Mouse (Mus musculus): ENCODE measurements around the gene Jund. TPM values are rescaled to one million over a fixed set of nuclear protein-coding genes. Genes with fewer than 3 reads are reported as not detected.

The Jund gene
- polyA plus RNA-seq, 1 experiment = 111 TPM

DNA sequence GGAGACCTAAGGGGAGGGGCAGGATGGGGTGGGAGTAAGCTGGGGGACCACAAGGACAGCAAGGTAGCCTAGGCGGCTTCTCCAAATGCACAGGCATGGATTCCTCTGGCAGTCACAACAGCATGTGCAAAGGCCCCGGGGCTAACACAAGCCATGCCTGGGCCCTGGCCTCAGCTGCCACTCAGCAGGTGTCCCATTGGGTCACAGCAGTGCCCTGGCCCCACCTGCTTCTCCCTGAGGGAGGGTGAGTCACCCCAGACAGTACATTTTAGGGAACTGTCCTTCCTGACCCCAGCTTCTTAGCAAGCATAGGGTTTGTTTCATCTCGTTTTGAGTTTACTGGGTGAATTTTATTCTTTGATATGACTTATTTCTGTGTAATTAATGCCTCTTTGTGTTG lies 16.1 kb upstream of the Jund start:
- H3K4me1 ChIP-seq (ENCODE audit: control insufficient read depth, insufficient read depth, low read length) = peaks cover 23% of the 10 kb centered on the region
- no peak for TF ChIP-seq POLR2A (IDR thresholded peaks at IDR 0.05; ENCODE audit: borderline replicate concordance, low read depth, low read length)
- no peak overlapping the region for H3K4me3 ChIP-seq (ENCODE audit: insufficient read depth, low read length)
- no peak overlapping the region for H3K27ac ChIP-seq (ENCODE audit: insufficient read depth, low read depth, low read length)

DNA sequence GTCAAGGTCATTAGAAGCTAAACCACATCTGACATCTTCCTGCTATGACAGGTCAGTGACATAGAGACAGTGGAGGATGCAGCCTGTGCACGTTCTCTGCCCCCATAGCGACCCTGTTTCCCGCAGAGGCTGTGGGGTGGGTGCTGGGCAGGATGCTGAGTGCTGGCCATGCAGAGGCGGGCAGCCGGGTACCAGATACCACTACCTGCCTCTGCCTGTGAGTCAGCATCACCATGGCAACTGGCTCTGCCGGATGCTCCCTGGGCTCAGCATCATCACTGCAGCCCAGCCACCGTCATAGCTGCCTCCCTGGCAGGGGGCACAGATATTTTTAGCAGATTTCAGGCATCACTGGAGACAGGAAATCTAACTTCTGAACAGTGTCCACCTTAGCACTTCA lies 14.5 kb upstream of the Jund start:
- Histone ChIP-seq H3K4me1 (ENCODE audit: control insufficient read depth, insufficient read depth, low read length) (peaks cover 20% of the 10 kb centered on the region), H3K4me3 (ENCODE audit: insufficient read depth, low read length) (no peak overlapping the region)
- TF ChIP-seq CTCF (IDR thresholded peaks at IDR 0.05; ENCODE audit: low read depth, low read length) (no peak), POLR2A (IDR thresholded peaks at IDR 0.05; ENCODE audit: borderline replicate concordance, low read depth, low read length) (no peak)

DNA sequence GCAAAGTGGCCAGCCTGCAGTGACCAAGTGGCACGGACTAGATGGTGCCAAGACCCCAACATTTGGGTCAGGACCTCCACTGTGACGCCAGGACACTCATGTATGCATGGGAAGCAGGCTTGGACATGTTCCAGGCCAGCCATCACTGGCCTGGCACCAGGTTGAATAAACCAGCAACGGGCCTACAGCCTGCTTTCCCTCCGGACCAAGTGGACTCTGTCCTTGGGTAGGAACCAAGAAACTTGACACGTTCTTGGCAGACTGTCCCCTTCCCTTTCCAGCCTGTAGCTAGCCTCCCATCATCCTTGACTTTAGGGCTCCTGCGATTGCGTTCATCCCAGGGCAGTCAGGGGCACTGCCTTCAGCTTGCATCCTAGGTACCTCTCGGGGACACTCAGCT lies 11.2 kb upstream of the Jund start:
- TF ChIP-seq CTCF (IDR thresholded peaks at IDR 0.05; ENCODE audit: low read depth, low read length) = no peak
- TF ChIP-seq POLR2A (IDR thresholded peaks at IDR 0.05; ENCODE audit: borderline replicate concordance, low read depth, low read length) = no peak
- H3K4me1 ChIP-seq (ENCODE audit: control insufficient read depth, insufficient read depth, low read length) = peaks cover 5% of the 10 kb centered on the region

More for the DNA sequence above, 14.5 kb upstream of the Jund start:
- no peak overlapping the region for H3K27ac ChIP-seq (ENCODE audit: insufficient read depth, low read depth, low read length)

DNA sequence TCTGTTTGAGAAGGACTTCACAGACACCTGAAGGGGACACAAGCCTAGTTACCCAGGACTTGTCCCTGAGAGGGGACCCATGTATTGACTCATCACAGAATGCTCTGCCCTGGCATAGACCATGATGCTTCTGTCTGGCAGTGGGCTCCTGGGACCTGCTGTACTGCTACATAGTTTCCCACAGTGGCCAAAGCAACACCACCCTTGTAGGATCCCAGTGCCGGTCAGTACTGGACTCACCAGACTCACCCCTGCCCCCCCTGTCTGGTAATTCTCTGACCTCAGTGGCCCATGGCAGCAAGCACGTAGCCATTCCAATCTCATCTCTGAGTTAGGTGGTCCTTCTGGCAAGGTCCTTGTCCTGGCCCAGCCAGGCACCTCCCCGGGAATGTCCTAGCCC lies 10.6 kb upstream of the Jund start:
- Histone ChIP-seq H3K4me1 (ENCODE audit: control insufficient read depth, insufficient read depth, low read length) (peaks cover under 1% of the 10 kb centered on the region), H3K27ac (ENCODE audit: insufficient read depth, low read depth, low read length) (no peak overlapping the region), H3K4me3 (ENCODE audit: insufficient read depth, low read length) (no peak overlapping the region)
- no peak for TF ChIP-seq CTCF (IDR thresholded peaks at IDR 0.05; ENCODE audit: low read depth, low read length)
- TF ChIP-seq POLR2A (IDR thresholded peaks at IDR 0.05; ENCODE audit: borderline replicate concordance, low read depth, low read length) = no peak

More for the DNA sequence above, 11.2 kb upstream of the Jund start:
- Histone ChIP-seq H3K27ac (ENCODE audit: insufficient read depth, low read depth, low read length) (no peak overlapping the region), H3K4me3 (ENCODE audit: insufficient read depth, low read length) (no peak overlapping the region)

DNA sequence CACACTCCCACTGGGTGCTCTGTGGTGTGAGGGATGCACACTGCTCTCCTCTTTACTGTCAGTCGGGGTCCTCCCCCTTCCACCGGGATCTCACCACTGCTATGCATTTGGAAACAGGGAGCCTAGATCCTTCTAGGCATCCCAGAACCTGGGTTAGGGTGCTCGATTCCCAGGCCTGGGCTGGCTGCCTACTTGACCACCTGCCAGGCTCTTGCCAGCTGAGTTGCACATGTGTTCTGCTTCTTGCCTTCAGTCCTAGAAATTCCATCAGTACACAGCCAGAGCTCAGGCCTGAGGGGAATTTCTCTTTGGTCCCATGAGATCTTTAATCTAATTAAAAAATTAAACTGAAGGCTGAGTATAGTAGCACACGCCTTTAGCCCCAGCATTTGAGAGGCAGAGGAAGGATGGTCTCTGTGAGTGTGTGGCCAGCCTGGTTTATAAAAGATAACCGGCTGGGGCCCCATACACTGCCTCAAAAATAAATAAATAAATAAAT lies 8.8 kb upstream of the Jund start:
- Histone ChIP-seq H3K4me3 (ENCODE audit: insufficient read depth, low read length) (no peak overlapping the region), H3K4me1 (ENCODE audit: control insufficient read depth, insufficient read depth, low read length) (peaks cover 10% of the 10 kb centered on the region), H3K27ac (ENCODE audit: insufficient read depth, low read depth, low read length) (no peak overlapping the region)
- no peak for TF ChIP-seq POLR2A (IDR thresholded peaks at IDR 0.05; ENCODE audit: borderline replicate concordance, low read depth, low read length)
- no peak for TF ChIP-seq CTCF (IDR thresholded peaks at IDR 0.05; ENCODE audit: low read depth, low read length)

DNA sequence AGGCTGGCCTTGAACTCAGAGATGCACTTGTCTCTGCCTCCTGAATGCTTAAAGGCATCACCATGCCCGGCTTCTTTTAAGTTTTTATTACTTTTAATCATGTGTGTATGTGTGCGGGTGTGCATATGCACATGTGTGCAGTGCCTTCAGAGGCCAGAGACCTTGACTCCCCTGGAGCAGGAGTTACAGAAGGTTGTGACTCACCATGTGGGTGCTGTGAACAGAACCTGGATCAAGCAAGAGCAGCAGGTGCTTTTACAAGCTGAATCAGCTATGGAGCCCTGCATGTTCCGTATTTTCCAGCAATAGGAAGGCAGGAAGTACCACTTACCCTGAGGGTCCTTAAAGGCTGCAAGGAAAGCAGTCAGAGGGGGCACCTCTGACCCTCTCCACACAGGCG lies 7.5 kb upstream of the Jund start:
- no peak for TF ChIP-seq CTCF (IDR thresholded peaks at IDR 0.05; ENCODE audit: low read depth, low read length)
- no peak for TF ChIP-seq POLR2A (IDR thresholded peaks at IDR 0.05; ENCODE audit: borderline replicate concordance, low read depth, low read length)
- H3K4me1 ChIP-seq (ENCODE audit: control insufficient read depth, insufficient read depth, low read length) = peaks cover 21% of the 10 kb centered on the region
- H3K4me3 ChIP-seq (ENCODE audit: insufficient read depth, low read length) = no peak overlapping the region

DNA sequence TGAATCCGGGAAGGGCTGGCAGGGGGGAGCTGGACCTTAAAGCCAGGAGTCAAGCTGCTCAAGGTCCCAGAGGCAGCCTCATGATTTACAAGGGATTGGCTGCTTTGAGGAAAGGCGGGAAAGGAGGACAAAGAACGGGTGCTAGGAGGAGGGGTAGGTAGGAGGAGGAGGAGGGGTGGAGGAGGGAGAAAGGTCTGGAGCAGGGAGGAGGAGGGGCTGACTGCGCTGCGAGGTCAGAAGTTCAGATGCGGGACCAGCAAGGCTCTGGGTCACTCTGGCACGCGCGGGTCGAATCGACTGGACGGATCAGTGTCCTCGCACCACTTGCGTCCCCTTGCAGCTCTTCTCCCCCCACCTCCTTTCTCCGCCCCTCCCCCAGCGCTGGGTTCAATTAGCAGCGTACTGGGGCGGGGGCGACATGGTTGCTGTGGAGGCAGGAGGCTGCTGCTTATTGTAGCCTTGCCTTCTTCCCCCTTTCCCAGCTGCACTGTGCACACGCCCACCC lies 7.0 kb upstream of the Jund start:
- Histone ChIP-seq H3K4me3 (ENCODE audit: insufficient read depth, low read length) (no peak overlapping the region), H3K27ac (ENCODE audit: insufficient read depth, low read depth, low read length) (no peak overlapping the region), H3K4me1 (ENCODE audit: control insufficient read depth, insufficient read depth, low read length) (peaks cover 22% of the 10 kb centered on the region)
- TF ChIP-seq CTCF (IDR thresholded peaks at IDR 0.05; ENCODE audit: low read depth, low read length) (no peak), POLR2A (IDR thresholded peaks at IDR 0.05; ENCODE audit: borderline replicate concordance, low read depth, low read length) (no peak)

More for the DNA sequence above, 7.5 kb upstream of the Jund start:
- no peak overlapping the region for H3K27ac ChIP-seq (ENCODE audit: insufficient read depth, low read depth, low read length)

DNA sequence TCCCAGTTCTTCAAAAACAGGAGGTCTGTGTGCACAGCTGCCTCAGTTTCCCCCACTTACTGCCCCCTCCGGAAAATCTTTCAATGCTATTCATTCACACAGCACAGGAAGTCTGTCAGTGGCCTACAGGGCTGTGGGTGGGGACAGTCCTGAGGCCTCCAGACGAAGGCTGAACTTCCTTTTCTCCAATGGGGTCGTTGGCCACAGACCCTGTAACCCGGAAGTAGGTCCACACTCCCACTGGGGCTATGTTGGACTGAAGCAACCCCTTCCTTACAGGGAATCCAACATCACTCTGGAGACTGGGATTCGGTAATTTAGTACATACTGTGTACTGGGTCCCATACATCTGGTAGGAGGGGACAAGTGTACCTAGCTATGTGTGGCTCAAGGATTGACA lies 5.1 kb upstream of the Jund start:
- no peak overlapping the region for H3K27ac ChIP-seq (ENCODE audit: insufficient read depth, low read depth, low read length)
- peaks cover 35% of the 10 kb centered on the region for H3K4me1 ChIP-seq (ENCODE audit: control insufficient read depth, insufficient read depth, low read length)
- H3K4me3 ChIP-seq (ENCODE audit: insufficient read depth, low read length) = no peak overlapping the region
- TF ChIP-seq CTCF (IDR thresholded peaks at IDR 0.05; ENCODE audit: low read depth, low read length) (no peak), POLR2A (IDR thresholded peaks at IDR 0.05; ENCODE audit: borderline replicate concordance, low read depth, low read length) (no peak)

DNA sequence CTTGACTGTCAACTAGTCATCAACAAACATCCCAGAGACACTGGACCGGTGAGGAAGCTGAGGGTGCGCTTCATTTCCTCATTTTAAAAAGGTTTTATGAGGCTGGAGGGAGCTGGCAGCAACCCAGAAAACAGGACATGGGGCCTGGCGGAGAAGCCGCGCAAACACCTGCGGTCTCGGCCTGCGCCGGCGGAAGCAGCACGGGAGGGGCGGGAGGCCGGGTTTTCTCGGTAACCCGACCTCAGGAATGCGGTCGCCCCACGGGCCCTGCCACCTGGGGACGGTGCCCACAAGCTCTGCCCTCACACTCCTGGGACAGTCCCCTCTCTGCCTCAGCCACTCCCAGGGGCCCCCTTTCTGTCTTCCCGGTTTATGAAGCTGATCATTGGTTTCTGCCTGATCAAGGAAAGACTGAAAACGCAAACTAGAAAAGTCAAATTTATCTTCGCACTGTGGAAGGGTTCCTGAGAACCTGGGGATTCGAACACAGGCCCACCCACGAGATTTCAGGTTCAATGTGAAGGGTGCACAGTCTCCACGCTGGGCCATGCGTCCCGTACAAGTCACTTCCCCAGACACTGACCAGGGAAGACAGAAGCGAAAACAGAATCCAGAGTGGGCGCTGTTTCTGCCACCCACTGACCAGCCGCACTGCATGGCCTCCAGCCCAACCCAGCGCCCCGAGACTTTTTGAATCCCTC lies 3.3 kb upstream of the Jund start:
- Histone ChIP-seq H3K4me1 (ENCODE audit: control insufficient read depth, insufficient read depth, low read length) (peaks cover 35% of the 10 kb centered on the region), H3K27ac (ENCODE audit: insufficient read depth, low read depth, low read length) (no peak overlapping the region; the same call in 1 of the 2 replicates), H3K4me3 (ENCODE audit: insufficient read depth, low read length) (no peak overlapping the region)
- TF ChIP-seq POLR2A (IDR thresholded peaks at IDR 0.05; ENCODE audit: borderline replicate concordance, low read depth, low read length) = no peak
- no peak for TF ChIP-seq CTCF (IDR thresholded peaks at IDR 0.05; ENCODE audit: low read depth, low read length)

Measured in bone marrow macrophage, adult 2 months (primary cell).